Mouse (Mus musculus): ENCODE results near the gene 1700086D15Rik. TPM values are rescaled to one million over a fixed set of nuclear protein-coding genes. Genes with fewer than 3 reads are reported as not detected.

The 1700086D15Rik gene
- polyA plus RNA-seq, 1 experiment from 2014 or later, result not detected

GRCm38 (mm10) chr11:65133661-65134060 is 26.0 kb downstream of the 1700086D15Rik start:
- H3K4me1 ChIP-seq, result no peaks in the 10 kb centered on the region
- no peak overlapping the region for H3K4me3 ChIP-seq (replicated peaks)
- no peak overlapping the region for H3K4me2 ChIP-seq (replicated peaks)
- H3K9me3 ChIP-seq (replicated peaks), result no peaks in the 10 kb centered on the region
- no peak overlapping the region for H3K9ac ChIP-seq
- H3K27me3 ChIP-seq, result no peaks in the 10 kb centered on the region
- ATAC-seq (ENCODE audit: insufficient number of reproducible peaks, low FRiP score, low TSS enrichment, low read depth), result no peak
- H3K36me3 ChIP-seq, result no peaks in the 10 kb centered on the region
- no peak overlapping the region for H3K27ac ChIP-seq (replicated peaks)
- 72% methylated on average over 4 of the region's 4 CpGs for WGBS

GRCm38 (mm10) chr11:65129110-65129509 is 30.6 kb downstream of the 1700086D15Rik start:
- no peak for ATAC-seq (ENCODE audit: insufficient number of reproducible peaks, low FRiP score, low TSS enrichment, low read depth)
- 79% methylated on average over 4 of the region's 4 CpGs for WGBS

GRCm38 (mm10) chr11:65128666-65129065 is 31.0 kb downstream of the 1700086D15Rik start:
- Histone ChIP-seq H3K36me3 (no peaks in the 10 kb centered on the region), H3K4me3 (replicated peaks) (no peak overlapping the region), H3K9ac (no peak overlapping the region), H3K27ac (replicated peaks) (no peak overlapping the region), H3K9me3 (replicated peaks) (no peaks in the 10 kb centered on the region), H3K27me3 (no peaks in the 10 kb centered on the region), H3K4me1 (no peaks in the 10 kb centered on the region), H3K4me2 (replicated peaks) (no peak overlapping the region)
- 75% methylated on average over 4 of the region's 4 CpGs for WGBS
- ATAC-seq (ENCODE audit: insufficient number of reproducible peaks, low FRiP score, low TSS enrichment, low read depth), result no peak

More at GRCm38 (mm10) chr11:65129110-65129509, 30.6 kb downstream of the 1700086D15Rik start:
- H3K9me3 ChIP-seq (replicated peaks), result no peaks in the 10 kb centered on the region
- no peak overlapping the region for H3K4me2 ChIP-seq (replicated peaks)
- H3K27ac ChIP-seq (replicated peaks), result no peak overlapping the region
- H3K4me3 ChIP-seq (replicated peaks), result no peak overlapping the region
- H3K36me3 ChIP-seq, result no peaks in the 10 kb centered on the region
- no peaks in the 10 kb centered on the region for H3K4me1 ChIP-seq
- H3K9ac ChIP-seq, result no peak overlapping the region
- no peaks in the 10 kb centered on the region for H3K27me3 ChIP-seq

- Histone ChIP-seq H3K27me3 (no peaks in the 10 kb centered on the region), H3K4me1 (no peaks in the 10 kb centered on the region), H3K27ac (replicated peaks) (no peak overlapping the region), H3K4me2 (replicated peaks) (no peak overlapping the region), H3K9me3 (replicated peaks) (no peaks in the 10 kb centered on the region), H3K36me3 (no peaks in the 10 kb centered on the region), H3K9ac (no peak overlapping the region), H3K4me3 (replicated peaks) (no peak overlapping the region)
- ATAC-seq (ENCODE audit: insufficient number of reproducible peaks, low FRiP score, low TSS enrichment, low read depth), result no peak
- WGBS, result 56% methylated on average over 9 of the region's 9 CpGs
Observed at GRCm38 (mm10) chr11:65126566-65126965, 33.1 kb downstream of the 1700086D15Rik start.

- Histone ChIP-seq H3K27ac (replicated peaks) (no peak overlapping the region), H3K36me3 (no peaks in the 10 kb centered on the region), H3K9me3 (replicated peaks) (no peaks in the 10 kb centered on the region), H3K4me2 (replicated peaks) (no peak overlapping the region), H3K4me1 (no peaks in the 10 kb centered on the region), H3K9ac (no peak overlapping the region), H3K4me3 (replicated peaks) (no peak overlapping the region), H3K27me3 (no peaks in the 10 kb centered on the region)
- 0 out of 2 replicates have a peak, but pooled peaks have one; percentile 43 for ATAC-seq (ENCODE audit: insufficient number of reproducible peaks, low FRiP score, low TSS enrichment, low read depth)
- WGBS, result 59% methylated on average over 8 of the region's 8 CpGs
Observed at GRCm38 (mm10) chr11:65124913-65125418, 34.7 kb downstream of the 1700086D15Rik start.

GRCm38 (mm10) chr11:65120276-65120675 is 39.4 kb downstream of the 1700086D15Rik start:
- no peak overlapping the region for H3K27ac ChIP-seq (replicated peaks)
- H3K4me3 ChIP-seq (replicated peaks), result no peak overlapping the region
- ATAC-seq (ENCODE audit: insufficient number of reproducible peaks, low FRiP score, low TSS enrichment, low read depth), result no peak
- H3K9me3 ChIP-seq (replicated peaks), result no peaks in the 10 kb centered on the region
- WGBS, result 71% methylated on average over 4 of the region's 4 CpGs
- H3K27me3 ChIP-seq, result no peaks in the 10 kb centered on the region
- no peak overlapping the region for H3K9ac ChIP-seq
- no peaks in the 10 kb centered on the region for H3K36me3 ChIP-seq
- no peak overlapping the region for H3K4me2 ChIP-seq (replicated peaks)
- H3K4me1 ChIP-seq, result no peaks in the 10 kb centered on the region

DNA sequence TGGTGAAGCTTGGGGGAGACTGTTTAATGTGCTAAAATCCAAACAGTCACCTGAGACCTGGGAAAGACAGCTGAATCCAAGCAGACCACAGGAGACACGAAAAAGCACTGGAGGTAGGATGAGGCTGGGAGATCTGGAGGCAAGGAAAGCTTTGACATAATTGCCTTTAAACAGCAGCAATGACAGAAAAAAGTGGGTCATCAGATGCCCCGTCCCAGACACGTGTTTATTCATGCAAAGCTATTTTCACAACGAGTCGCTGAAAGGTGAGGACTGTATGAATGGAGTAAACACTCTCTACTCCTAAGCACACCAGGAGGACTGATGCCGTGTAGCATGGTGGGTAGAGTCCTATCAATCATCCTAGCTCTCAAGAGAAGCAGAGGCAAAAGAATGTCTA is 43.9 kb downstream of the 1700086D15Rik start:
- 80% methylated on average over 6 of the region's 6 CpGs for WGBS
- Histone ChIP-seq H3K4me1 (no peaks in the 10 kb centered on the region), H3K27ac (replicated peaks) (no peak overlapping the region), H3K27me3 (no peaks in the 10 kb centered on the region), H3K4me2 (replicated peaks) (no peak overlapping the region), H3K36me3 (no peaks in the 10 kb centered on the region), H3K9ac (no peak overlapping the region), H3K9me3 (replicated peaks) (no peaks in the 10 kb centered on the region), H3K4me3 (replicated peaks) (no peak overlapping the region)
- no peak for ATAC-seq (ENCODE audit: insufficient number of reproducible peaks, low FRiP score, low TSS enrichment, low read depth)

- no peak overlapping the region for H3K4me3 ChIP-seq (replicated peaks)
- no peak overlapping the region for H3K9ac ChIP-seq
- 53% methylated on average over 4 of the region's 4 CpGs for WGBS
- no peaks in the 10 kb centered on the region for H3K4me1 ChIP-seq
- H3K36me3 ChIP-seq, result no peaks in the 10 kb centered on the region
- H3K4me2 ChIP-seq (replicated peaks), result no peak overlapping the region
- H3K27ac ChIP-seq (replicated peaks), result no peak overlapping the region
- H3K27me3 ChIP-seq, result no peaks in the 10 kb centered on the region
- no peaks in the 10 kb centered on the region for H3K9me3 ChIP-seq (replicated peaks)
- ATAC-seq (ENCODE audit: insufficient number of reproducible peaks, low FRiP score, low TSS enrichment, low read depth), result no peak
Observed at GRCm38 (mm10) chr11:65112086-65112485, 47.6 kb downstream of the 1700086D15Rik start.

DNA sequence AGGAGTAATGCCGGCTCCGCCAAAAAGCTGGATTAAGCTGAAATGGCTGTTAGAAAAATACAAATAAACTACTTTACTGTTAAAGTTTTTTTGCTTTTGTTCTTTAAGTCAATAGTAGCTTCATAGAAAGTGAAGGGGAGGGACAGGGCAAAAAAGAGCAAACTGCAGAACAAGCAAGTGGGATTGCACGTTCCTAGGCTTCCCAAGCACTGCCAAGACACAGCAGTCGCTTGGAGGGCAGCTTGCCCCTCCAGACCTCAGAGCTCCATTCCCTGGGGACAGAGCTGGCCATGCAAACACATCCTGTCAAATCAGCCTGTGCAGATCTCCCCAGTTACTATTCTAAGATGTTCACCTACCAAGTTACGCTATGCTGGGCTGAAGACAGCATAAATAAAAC is 48.0 kb downstream of the 1700086D15Rik start:
- WGBS, result 58% methylated on average over 5 of the region's 5 CpGs
- Histone ChIP-seq H3K4me3 (replicated peaks) (no peak overlapping the region), H3K27ac (replicated peaks) (no peak overlapping the region), H3K9me3 (replicated peaks) (no peaks in the 10 kb centered on the region), H3K4me1 (no peaks in the 10 kb centered on the region), H3K9ac (no peak overlapping the region), H3K4me2 (replicated peaks) (no peak overlapping the region), H3K27me3 (no peaks in the 10 kb centered on the region), H3K36me3 (no peaks in the 10 kb centered on the region)
- no peak for ATAC-seq (ENCODE audit: insufficient number of reproducible peaks, low FRiP score, low TSS enrichment, low read depth)

DNA sequence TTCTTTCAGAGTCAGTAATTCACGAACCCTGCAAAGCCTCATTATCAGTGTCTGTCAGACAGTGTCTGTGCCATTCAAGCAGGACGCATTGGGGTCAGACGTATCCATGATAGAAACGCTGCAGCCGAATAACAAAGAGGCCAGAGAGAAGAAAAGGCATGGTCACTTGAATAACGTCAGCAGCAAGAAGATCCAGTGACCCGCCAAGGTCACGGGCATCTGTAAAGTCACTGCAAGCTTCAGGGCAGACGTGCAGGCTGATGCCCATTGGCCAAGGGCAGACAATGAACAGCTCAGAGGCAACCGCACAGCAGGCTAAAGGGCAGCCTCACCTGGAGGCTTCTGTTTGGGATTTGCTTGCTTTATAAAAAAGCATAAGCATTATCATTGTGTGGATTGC is 49.6 kb downstream of the 1700086D15Rik start:
- no peak overlapping the region for H3K9ac ChIP-seq
- no peak overlapping the region for H3K4me3 ChIP-seq (replicated peaks)
- 75% methylated on average over 10 of the region's 10 CpGs for WGBS
- H3K4me1 ChIP-seq, result no peaks in the 10 kb centered on the region
- H3K27ac ChIP-seq (replicated peaks), result no peak overlapping the region
- H3K4me2 ChIP-seq (replicated peaks), result no peak overlapping the region
- no peaks in the 10 kb centered on the region for H3K27me3 ChIP-seq
- no peaks in the 10 kb centered on the region for H3K36me3 ChIP-seq
- no peak for ATAC-seq (ENCODE audit: insufficient number of reproducible peaks, low FRiP score, low TSS enrichment, low read depth)
- H3K9me3 ChIP-seq (replicated peaks), result no peaks in the 10 kb centered on the region

DNA sequence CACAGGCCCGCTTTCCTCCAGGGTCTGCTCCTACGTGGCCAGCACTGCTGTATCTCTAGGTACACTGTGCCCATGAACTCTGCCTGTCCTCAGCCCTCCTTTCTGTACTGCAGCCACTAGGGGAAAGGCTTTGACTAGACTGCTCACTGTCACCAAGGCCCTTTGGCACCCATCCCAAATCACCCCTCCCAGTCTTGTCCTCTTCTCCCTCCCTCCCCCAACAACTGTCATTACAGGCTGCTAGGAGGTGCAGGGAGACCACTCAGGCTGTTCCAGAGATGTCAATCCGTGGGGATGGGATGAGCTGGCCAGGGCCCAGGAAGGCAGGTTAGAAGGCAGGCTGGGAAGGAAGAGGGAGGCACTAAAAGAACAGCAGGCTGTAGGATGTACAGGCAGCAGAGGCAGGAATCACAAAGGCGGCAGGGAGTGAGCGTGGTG is 51.9 kb downstream of the 1700086D15Rik start:
- Histone ChIP-seq H3K4me1 (no peaks in the 10 kb centered on the region), H3K36me3 (no peaks in the 10 kb centered on the region), H3K4me2 (replicated peaks) (no peak overlapping the region), H3K4me3 (replicated peaks) (no peak overlapping the region), H3K9me3 (replicated peaks) (no peaks in the 10 kb centered on the region), H3K9ac (no peak overlapping the region), H3K27me3 (no peaks in the 10 kb centered on the region), H3K27ac (replicated peaks) (no peak overlapping the region)
- WGBS, result 80% methylated on average over 5 of the region's 5 CpGs
- ATAC-seq (ENCODE audit: insufficient number of reproducible peaks, low FRiP score, low TSS enrichment, low read depth), result peak; percentile 24; the same call in 1 of the 2 replicates

- H3K4me3 ChIP-seq (replicated peaks), result no peak overlapping the region
- 74% methylated on average over 4 of the region's 4 CpGs for WGBS
- H3K27ac ChIP-seq (replicated peaks), result no peak overlapping the region
- no peaks in the 10 kb centered on the region for H3K36me3 ChIP-seq
- H3K4me2 ChIP-seq (replicated peaks), result no peak overlapping the region
- no peak overlapping the region for H3K9ac ChIP-seq
- no peak for ATAC-seq (ENCODE audit: insufficient number of reproducible peaks, low FRiP score, low TSS enrichment, low read depth)
- no peaks in the 10 kb centered on the region for H3K27me3 ChIP-seq
- H3K4me1 ChIP-seq, result no peaks in the 10 kb centered on the region
- no peaks in the 10 kb centered on the region for H3K9me3 ChIP-seq (replicated peaks)
Observed at GRCm38 (mm10) chr11:65107151-65107550, 52.5 kb downstream of the 1700086D15Rik start.
